Mouse (Mus musculus): ENCODE data around the gene Ugp2.
"Not testable (repeated sequence)": the region's sequence is repeated elsewhere in the genome, so short reads cannot be mapped to it uniquely, and the experiment has no call there.

Ugp2 gene

GRCm38 (mm10) chr11:21332639-21333295 is 38.2 kb downstream of the Ugp2 start:
- DNase-seq: no peak

GRCm38 (mm10) chr11:21328141-21328540 is 42.9 kb downstream of the Ugp2 start:
- no peak for DNase-seq

GRCm38 (mm10) chr11:21327486-21327885 is 43.5 kb downstream of the Ugp2 start:
- DNase-seq: no peak

- no peak for DNase-seq
Observed at GRCm38 (mm10) chr11:21326770-21327169, 44.2 kb downstream of the Ugp2 start.

- DNase-seq: peak; percentile 48 to 50
Observed at GRCm38 (mm10) chr11:21325781-21326180, 45.2 kb downstream of the Ugp2 start.

- DNase-seq: no peak
Observed at GRCm38 (mm10) chr11:21322349-21322748, 48.7 kb downstream of the Ugp2 start.

GRCm38 (mm10) chr11:21321577-21321976 is 49.4 kb downstream of the Ugp2 start:
- DNase-seq: no peak

GRCm38 (mm10) chr11:21313922-21314657 is 56.9 kb downstream of the Ugp2 start:
- no peak for DNase-seq

GRCm38 (mm10) chr11:21309516-21309915 is 61.5 kb downstream of the Ugp2 start:
- no peak for DNase-seq

- peak in 1 of 2 experiments; percentile 26 for DNase-seq
Observed at GRCm38 (mm10) chr11:21308119-21308518, 62.9 kb downstream of the Ugp2 start.

- DNase-seq: no peak
Observed at GRCm38 (mm10) chr11:21307078-21307668, 63.8 kb downstream of the Ugp2 start.

- no peak for DNase-seq
Observed at GRCm38 (mm10) chr11:21303619-21304018, 67.4 kb downstream of the Ugp2 start.

- DNase-seq: no peak
Observed at GRCm38 (mm10) chr11:21295486-21295885, 75.5 kb downstream of the Ugp2 start.

- not testable (repeated sequence) for DNase-seq
Observed at GRCm38 (mm10) chr11:21288153-21288552, 82.8 kb downstream of the Ugp2 start.

- no peak for DNase-seq
Observed at GRCm38 (mm10) chr11:21286391-21286790, 84.6 kb downstream of the Ugp2 start.

GRCm38 (mm10) chr11:21276151-21276550 is 94.8 kb downstream of the Ugp2 start:
- DNase-seq: no peak
